Mouse (Mus musculus): ENCODE measurements around the gene Gramd4. TPM values are rescaled to one million over a fixed set of nuclear protein-coding genes. Genes with fewer than 3 reads are reported as not detected.
A peak's percentile ranks its signal among the peaks of the same experiment; 100 is the strongest.

The Gramd4 gene
- 31.3 and 34.3 TPM in 2 replicates for polyA plus RNA-seq (2015; fragmentation: Nextera tagmentation; extraction: Ambion mirVana)

DNA sequence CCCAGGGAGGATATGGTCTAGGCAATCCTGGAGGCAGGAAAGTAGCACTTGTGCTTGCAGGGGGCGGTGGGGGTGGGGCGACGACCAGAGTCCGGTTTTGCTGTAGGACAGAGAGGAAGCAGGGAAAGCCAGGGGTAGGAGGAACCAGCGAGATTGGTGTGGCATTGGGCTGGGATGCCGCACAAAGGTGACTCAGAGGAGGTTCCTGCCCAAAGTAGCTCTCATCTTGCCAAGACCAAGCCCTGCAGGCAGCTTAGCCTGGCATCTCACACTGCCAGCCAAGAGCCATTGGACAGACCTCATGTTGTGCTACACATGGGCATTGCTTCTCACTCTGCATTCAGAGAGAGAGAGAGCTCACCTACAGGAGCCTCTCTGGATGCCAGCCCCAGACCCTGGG, at the start of gene Gramd4:
Gramd4 (plus strand) TSS at position 283 of the 400 bp plus-strand sequence.
- 36% methylated on average over 6 of the region's 6 CpGs for WGBS
- Histone ChIP-seq H3K9ac (replicated peaks) (peak within 1 kb of the TSS; percentile 98), H3K27ac (peak within 1 kb of the TSS; percentile 90), H3K27me3 (no peaks in the 10 kb centered on the region), H3K4me3 (replicated peaks) (peak within 1 kb of the TSS; percentile 86), H3K4me1 (replicated peaks) (peaks cover 44% of the 10 kb centered on the region), H3K36me3 (no peaks in the 10 kb centered on the region), H3K4me2 (replicated peaks) (peak within 1 kb of the TSS; percentile 83), H3K9me3 (no peaks in the 10 kb centered on the region)
- no peak for ATAC-seq

DNA sequence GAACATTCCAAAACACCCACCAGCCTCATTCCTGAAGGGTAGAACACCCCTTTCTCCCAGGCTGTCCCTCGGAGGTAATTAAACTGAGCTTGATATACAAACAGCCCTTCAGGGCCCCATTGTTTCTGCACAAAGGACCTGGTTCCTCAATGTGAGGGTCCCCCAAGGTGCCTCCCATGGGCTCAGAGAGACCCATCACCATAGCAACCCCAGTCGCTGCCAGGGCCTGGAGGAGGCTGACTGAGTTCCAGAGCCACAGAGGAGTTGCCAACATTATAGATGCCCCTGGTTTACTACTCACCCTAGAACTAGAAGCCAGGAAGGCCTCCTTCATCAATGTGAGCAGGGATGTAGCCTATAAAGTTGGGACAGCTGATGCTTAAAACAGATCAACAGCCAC, 44.4 kb upstream of the Gramd4 start:
- no peak overlapping the region for H3K27ac ChIP-seq
- 0 out of 2 replicates have a peak, but pooled peaks cover 2% of the 10 kb centered on the region for H3K27me3 ChIP-seq
- no peaks in the 10 kb centered on the region for H3K36me3 ChIP-seq
- H3K9me3 ChIP-seq = no peaks in the 10 kb centered on the region
- H3K9ac ChIP-seq (replicated peaks) = no peak overlapping the region
- peaks cover 20% of the 10 kb centered on the region for H3K4me1 ChIP-seq (replicated peaks)
- no peak overlapping the region for H3K4me3 ChIP-seq (replicated peaks)
- 8% methylated on average over 2 of the region's 2 CpGs for WGBS
- peak; percentile 41; the same call in 1 of the 2 replicates for ATAC-seq
- no peak overlapping the region; the same call in 1 of the 2 replicates for H3K4me2 ChIP-seq (replicated peaks)

DNA sequence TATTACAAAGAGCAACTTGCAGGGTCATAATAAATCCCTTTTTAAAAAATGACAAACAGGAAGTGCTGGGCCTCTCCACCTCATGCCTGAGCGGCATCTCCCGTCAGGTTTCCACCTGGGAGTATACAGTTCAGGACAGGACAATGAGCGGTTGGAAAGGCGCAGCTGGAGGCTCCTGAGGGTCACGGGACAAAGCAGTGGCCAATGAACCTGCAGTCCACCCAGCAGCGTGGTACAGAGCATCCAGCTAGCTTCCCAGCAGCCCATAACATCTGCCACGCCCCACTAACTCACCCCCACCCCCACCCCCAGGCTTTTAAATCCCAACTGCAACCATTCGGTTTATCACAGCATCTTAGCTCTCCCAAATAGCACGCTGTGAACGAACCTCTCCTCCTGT, 43.8 kb upstream of the Gramd4 start:
- Histone ChIP-seq H3K27me3 (no peaks in the 10 kb centered on the region), H3K4me1 (replicated peaks) (peaks cover 20% of the 10 kb centered on the region), H3K27ac (no peak overlapping the region), H3K9me3 (no peaks in the 10 kb centered on the region), H3K4me2 (replicated peaks) (no peak overlapping the region), H3K9ac (replicated peaks) (no peak overlapping the region), H3K36me3 (no peaks in the 10 kb centered on the region), H3K4me3 (replicated peaks) (no peak overlapping the region)
- 15% methylated on average over 10 of the region's 10 CpGs for WGBS
- ATAC-seq = peak; percentile 51; the same call in 1 of the 2 replicates

DNA sequence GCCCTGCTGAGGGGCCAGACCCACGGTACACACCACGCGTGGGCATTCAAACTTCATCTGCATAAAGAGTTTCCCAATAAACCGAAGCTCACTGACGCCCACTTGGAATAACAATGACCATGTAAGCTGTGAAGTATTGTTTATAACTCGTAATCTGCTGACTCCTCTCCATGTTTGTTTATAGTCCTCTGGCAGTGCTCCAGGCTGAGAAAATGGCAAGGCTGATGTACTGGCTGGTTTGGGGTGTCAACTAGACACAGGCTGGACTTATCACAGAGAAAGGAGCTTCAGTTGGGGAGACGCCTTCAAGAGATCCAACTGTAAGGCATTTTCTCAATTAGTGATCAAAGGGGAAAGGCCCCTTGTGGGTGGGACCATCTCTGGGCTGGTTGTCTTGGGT, 42.5 kb upstream of the Gramd4 start:
- Histone ChIP-seq H3K4me2 (replicated peaks) (no peak overlapping the region), H3K4me1 (replicated peaks) (peaks cover 22% of the 10 kb centered on the region), H3K27me3 (no peaks in the 10 kb centered on the region), H3K9ac (replicated peaks) (no peak overlapping the region), H3K4me3 (replicated peaks) (no peak overlapping the region), H3K36me3 (no peaks in the 10 kb centered on the region), H3K9me3 (no peaks in the 10 kb centered on the region), H3K27ac (no peak overlapping the region)
- ATAC-seq = no peak
- WGBS = 87% methylated on average over 7 of the region's 7 CpGs

DNA sequence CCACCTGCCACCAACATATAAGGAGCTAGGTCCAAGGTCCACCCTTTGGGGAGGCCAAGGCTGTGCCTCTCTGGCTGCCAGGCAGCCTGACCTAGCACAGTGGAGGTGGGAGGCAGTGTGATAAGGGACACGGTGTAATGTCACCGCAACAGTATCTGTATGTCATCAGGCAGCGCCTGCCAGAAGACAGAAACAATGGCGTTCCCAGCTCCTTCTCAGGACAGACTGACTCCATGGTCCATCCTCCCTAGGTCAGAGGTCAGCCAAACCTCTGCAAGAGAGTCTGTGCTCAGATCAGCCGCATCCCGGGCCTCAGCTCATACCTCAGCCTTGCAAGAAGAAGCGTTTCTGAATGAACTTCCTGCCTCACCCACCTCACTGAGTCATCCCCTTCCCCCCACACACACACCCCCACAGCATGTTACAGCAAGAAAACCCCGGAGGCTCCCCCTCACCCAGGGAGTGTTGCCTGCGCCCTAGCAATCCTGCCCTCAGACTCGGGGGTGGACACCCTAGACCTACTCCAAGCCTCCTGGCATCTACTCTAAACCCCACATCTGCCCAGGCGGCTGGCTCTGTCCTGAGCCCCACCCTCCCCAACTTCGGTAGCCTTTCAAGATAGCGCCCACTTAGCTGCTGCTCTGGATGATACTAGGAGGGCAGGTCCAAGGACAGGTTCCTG, 41.5 kb upstream of the Gramd4 start:
- 71% methylated on average over 13 of the region's 13 CpGs for WGBS
- H3K4me1 ChIP-seq (replicated peaks) = peaks cover 26% of the 10 kb centered on the region
- no peak overlapping the region for H3K4me2 ChIP-seq (replicated peaks)
- H3K27ac ChIP-seq = no peak overlapping the region
- no peak overlapping the region for H3K4me3 ChIP-seq (replicated peaks)
- no peak for ATAC-seq
- no peaks in the 10 kb centered on the region for H3K9me3 ChIP-seq
- no peaks in the 10 kb centered on the region for H3K27me3 ChIP-seq
- no peaks in the 10 kb centered on the region for H3K36me3 ChIP-seq
- no peak overlapping the region for H3K9ac ChIP-seq (replicated peaks)

DNA sequence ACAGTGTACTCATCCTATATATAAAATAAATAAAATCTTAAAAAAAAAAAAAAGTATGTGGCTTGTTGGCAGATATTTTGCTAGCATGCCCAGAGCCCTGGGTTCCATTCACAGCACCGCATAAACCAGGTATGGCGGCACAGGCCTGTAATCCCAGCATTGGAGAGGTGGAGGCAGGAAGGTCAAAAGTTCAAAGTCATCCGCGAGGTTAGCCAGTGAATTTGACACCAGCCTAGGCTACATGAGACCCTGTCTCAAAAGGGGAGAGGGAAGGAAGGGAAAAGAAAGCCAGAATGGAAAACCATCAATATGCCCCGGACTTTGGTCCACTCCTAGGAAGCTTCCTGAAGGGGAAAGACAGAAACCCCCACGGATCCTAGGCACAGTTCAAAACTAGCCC, 40.2 kb upstream of the Gramd4 start:
- Histone ChIP-seq H3K4me1 (replicated peaks) (peaks cover 26% of the 10 kb centered on the region), H3K36me3 (no peaks in the 10 kb centered on the region), H3K27me3 (no peaks in the 10 kb centered on the region), H3K4me3 (replicated peaks) (no peak overlapping the region), H3K9me3 (no peaks in the 10 kb centered on the region), H3K27ac (no peak overlapping the region), H3K4me2 (replicated peaks) (no peak overlapping the region), H3K9ac (replicated peaks) (no peak overlapping the region)
- no peak for ATAC-seq
- WGBS = 96% methylated on average over 6 of the region's 6 CpGs

DNA sequence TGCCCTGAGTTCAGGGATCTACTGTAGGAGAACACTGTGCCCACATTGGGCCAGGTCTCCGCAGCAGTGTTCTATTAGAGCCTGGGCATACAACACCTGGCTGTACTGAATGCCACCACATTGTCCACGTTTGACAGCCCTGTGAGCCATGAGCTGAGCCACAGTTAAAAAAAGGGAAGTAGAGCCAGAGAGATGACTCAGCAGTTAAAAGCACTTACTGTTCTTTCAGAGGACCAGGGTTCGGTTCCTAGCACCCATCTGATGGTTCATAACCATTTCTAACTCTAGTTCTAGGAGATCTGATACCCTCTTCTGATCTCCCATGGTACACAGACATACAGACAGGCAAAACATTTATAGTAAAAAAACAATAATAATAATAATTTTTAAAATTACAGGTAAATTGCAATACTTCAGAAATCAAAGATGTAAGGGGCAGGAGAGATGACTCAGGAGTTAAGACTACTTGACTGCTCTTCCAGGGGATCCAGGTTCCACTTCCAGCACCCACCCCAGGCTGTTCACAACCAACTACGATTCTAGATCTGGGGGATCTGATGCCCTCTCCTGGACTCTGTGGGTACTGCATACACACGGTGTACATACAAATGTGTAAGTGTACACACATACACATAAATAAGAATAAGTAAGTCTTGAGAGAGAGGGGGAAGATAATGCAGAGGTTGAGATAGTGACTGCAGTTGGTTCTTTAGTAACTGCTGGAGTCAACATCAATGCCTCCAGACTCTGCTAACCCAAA, 38.6 kb upstream of the Gramd4 start:
- Histone ChIP-seq H3K27me3 (no peaks in the 10 kb centered on the region), H3K4me3 (replicated peaks) (no peak overlapping the region), H3K4me1 (replicated peaks) (peaks cover 10% of the 10 kb centered on the region), H3K27ac (no peak overlapping the region), H3K9ac (replicated peaks) (no peak overlapping the region), H3K4me2 (replicated peaks) (no peak overlapping the region), H3K9me3 (no peaks in the 10 kb centered on the region), H3K36me3 (no peaks in the 10 kb centered on the region)
- WGBS = 95% methylated on average over 5 of the region's 5 CpGs
- ATAC-seq = no peak

DNA sequence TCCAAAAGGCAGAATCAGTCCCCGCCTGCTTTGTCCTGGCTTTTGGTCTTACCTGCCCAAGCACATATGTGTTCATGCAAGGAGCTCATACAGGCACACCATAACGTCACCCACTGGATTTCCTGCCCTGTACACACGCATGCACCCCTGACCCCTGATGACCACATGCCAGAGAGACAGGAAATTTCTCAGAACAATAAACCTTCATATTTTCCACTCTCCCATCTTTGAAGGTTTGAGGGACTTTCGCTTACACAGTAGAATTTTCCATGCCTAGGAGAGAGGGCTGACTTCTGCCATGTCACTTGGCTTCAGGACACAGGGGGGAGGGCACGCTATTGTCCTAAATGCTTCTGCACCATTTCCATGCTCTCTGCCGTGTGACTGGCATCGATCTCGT, 37.5 kb upstream of the Gramd4 start:
- 81% methylated on average over 8 of the region's 8 CpGs for WGBS
- Histone ChIP-seq H3K4me2 (replicated peaks) (no peak overlapping the region), H3K36me3 (no peaks in the 10 kb centered on the region), H3K27me3 (no peaks in the 10 kb centered on the region), H3K9me3 (no peaks in the 10 kb centered on the region), H3K4me3 (replicated peaks) (no peak overlapping the region), H3K9ac (replicated peaks) (no peak overlapping the region), H3K4me1 (replicated peaks) (peaks cover 6% of the 10 kb centered on the region; the same call in 1 of the 2 replicates), H3K27ac (no peak overlapping the region)
- ATAC-seq = no peak

DNA sequence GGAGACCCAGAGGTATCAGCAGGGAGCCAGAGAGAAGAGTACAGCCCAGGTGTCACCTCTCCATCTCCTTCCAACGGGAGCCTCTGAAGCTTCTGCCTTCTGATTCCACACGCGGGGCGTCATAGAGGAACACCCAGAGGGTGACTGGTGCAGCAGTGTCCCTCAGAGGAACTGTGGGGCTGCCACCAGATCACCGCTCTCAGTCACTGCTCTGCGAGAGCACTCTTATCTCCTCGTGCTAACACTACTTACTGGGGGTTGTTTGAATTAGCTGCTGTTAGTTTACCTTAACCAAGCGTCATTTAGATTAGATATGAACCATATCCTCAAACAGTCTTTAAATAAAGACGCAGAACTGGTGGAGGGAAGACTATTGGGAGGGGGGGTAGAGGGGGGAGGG, 36.2 kb upstream of the Gramd4 start:
- Histone ChIP-seq H3K4me1 (replicated peaks) (peaks cover 11% of the 10 kb centered on the region; the same call in 1 of the 2 replicates), H3K27me3 (no peaks in the 10 kb centered on the region), H3K36me3 (no peaks in the 10 kb centered on the region), H3K9me3 (no peaks in the 10 kb centered on the region), H3K27ac (no peak overlapping the region), H3K4me2 (replicated peaks) (no peak overlapping the region), H3K9ac (replicated peaks) (no peak overlapping the region), H3K4me3 (replicated peaks) (no peak overlapping the region)
- no peak for ATAC-seq
- 83% methylated on average over 9 of the region's 9 CpGs for WGBS

DNA sequence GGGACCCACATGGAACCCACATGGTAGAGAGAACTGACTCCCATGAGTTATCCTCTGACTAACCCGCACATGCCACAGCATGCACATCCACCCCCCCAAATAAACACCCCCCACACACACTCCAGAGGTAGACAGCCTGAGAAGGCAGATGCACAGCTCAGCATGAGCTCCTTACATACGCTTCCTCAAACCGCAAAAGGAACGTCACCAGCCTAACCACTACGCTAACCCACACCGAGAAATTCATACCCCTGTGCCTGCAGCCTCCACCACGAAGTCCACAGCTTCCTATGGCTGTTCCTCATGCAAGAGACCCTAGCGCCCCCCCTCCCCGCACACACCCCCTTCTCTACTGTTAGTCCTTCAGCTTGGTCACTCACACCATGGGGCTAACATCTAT, 35.5 kb upstream of the Gramd4 start:
- Histone ChIP-seq H3K4me1 (replicated peaks) (peaks cover 11% of the 10 kb centered on the region; the same call in 1 of the 2 replicates), H3K27ac (no peak overlapping the region), H3K4me3 (replicated peaks) (no peak overlapping the region), H3K9me3 (no peaks in the 10 kb centered on the region), H3K9ac (replicated peaks) (no peak overlapping the region), H3K36me3 (no peaks in the 10 kb centered on the region), H3K27me3 (no peaks in the 10 kb centered on the region), H3K4me2 (replicated peaks) (no peak overlapping the region)
- 84% methylated on average over 9 of the region's 9 CpGs for WGBS
- no peak for ATAC-seq

DNA sequence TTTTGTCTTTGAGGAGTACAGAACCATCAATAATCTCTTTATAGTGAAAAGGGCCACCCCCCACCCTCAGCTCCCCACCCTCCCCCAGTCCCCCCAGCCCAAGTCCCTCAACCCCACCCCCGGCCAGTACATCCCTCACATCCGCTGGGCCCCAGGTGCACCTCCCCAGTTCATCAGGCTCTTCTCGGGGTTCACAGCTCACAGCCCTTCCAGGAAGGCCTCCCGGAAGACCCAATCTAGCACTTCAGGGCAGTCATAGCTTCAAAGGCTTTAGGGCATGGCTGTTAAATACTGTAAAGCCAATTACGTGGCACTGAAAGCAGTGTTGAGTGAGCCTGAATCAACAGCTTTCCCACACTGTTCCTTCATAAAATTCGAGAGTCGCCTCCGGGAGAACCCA, 29.6 kb upstream of the Gramd4 start:
- no peak for ATAC-seq
- 78% methylated on average over 8 of the region's 8 CpGs for WGBS
- Histone ChIP-seq H3K27me3 (peaks cover 12% of the 10 kb centered on the region), H3K9me3 (no peaks in the 10 kb centered on the region), H3K4me1 (replicated peaks) (peaks cover 18% of the 10 kb centered on the region), H3K4me2 (replicated peaks) (no peak overlapping the region; the same call in 1 of the 2 replicates), H3K4me3 (replicated peaks) (no peak overlapping the region; the same call in 1 of the 2 replicates), H3K27ac (no peak overlapping the region), H3K9ac (replicated peaks) (no peak overlapping the region), H3K36me3 (peaks cover 22% of the 10 kb centered on the region)

DNA sequence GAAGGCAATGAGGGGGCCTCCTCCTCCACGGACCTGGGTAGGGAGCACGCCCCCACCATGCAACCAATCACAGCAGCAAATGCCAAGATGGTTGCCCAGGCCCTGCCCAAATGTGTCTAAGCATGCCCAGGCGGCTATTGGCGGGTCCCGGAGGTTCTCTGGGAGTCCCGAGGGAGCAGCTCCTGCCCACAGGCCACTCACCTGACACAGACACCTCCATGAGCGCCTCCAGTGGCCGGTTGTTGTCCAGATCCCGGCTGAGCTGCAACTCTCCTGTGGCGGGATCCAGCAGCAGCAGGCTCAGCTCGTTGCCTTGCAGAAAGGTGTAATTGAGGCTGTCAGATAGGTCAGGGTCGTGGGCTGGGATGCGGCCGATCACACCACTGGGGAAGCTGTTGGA, 27.5 kb upstream of the Gramd4 start:
- whole genome bisulfite sequencing = 83% methylated on average over 14 of the region's 14 CpGs
- H3K36me3 ChIP-seq = peaks cover 22% of the 10 kb centered on the region
- ATAC-seq = no peak
- H3K9me3 ChIP-seq = no peaks in the 10 kb centered on the region
- no peak overlapping the region for H3K4me3 ChIP-seq (replicated peaks)
- H3K9ac ChIP-seq (replicated peaks) = no peak overlapping the region
- H3K4me2 ChIP-seq (replicated peaks) = peak overlapping the region; percentile 29
- no peak overlapping the region for H3K27ac ChIP-seq
- H3K27me3 ChIP-seq = peaks cover 32% of the 10 kb centered on the region
- H3K4me1 ChIP-seq (replicated peaks) = peaks cover 39% of the 10 kb centered on the region
